Mouse (Mus musculus) myocyte (in vitro differentiated cells): ENCODE results near the gene Qprt. TPM values are rescaled to one million over a fixed set of nuclear protein-coding genes. Genes with fewer than 3 reads are reported as not detected.

Experiments used
- H3K27me3 ChIP-seq: one replicate; pipeline ENCODE4 v1.6.1; 2011; ENCODE audit not compliant: control insufficient read depth, insufficient read depth, insufficient read length
- H3K36me3 ChIP-seq: one replicate; pipeline ENCODE4 v1.6.1; 2011; ENCODE audit not compliant: control insufficient read depth, insufficient read depth
- H3K4me2 ChIP-seq: one replicate; pipeline ENCODE4 v1.6.1; 2011; ENCODE audit warnings: low read depth, control low read depth
- H3K4me3 ChIP-seq: one replicate; pipeline ENCODE4 v1.5.1; 2011; ENCODE audit warnings: mild to moderate bottlenecking, control low read depth, moderate library complexity
- H3K79me2 ChIP-seq: one replicate; pipeline ENCODE4 v1.6.1; 2011; ENCODE audit not compliant: control insufficient read depth, insufficient read depth
- H3ac ChIP-seq: one replicate; pipeline ENCODE4 v1.6.1; 2011; ENCODE audit not compliant: control insufficient read depth, insufficient read length
- CEBPB ChIP-seq: IDR thresholded peaks from 2 replicates; pipeline ENCODE4 v1.6.1; 2011; ENCODE audit warnings: mild to moderate bottlenecking, moderate library complexity; ENCODE audit not compliant: poor library complexity, insufficient read depth, severe bottlenecking
- E2F4 ChIP-seq: IDR thresholded peaks from one replicate; pipeline ENCODE4 v1.6.1; 2011; ENCODE audit warnings: mild to moderate bottlenecking, control low read depth, moderate library complexity; ENCODE audit not compliant: insufficient read depth
- MAX ChIP-seq: IDR thresholded peaks from one replicate; pipeline ENCODE4 v1.6.1; 2011; ENCODE audit warnings: low read depth, mild to moderate bottlenecking, control low read depth
- MYOD1 ChIP-seq, 3 experiments: IDR thresholded peaks; one replicate each; pipeline ENCODE4 v1.6.1; 2011; ENCODE audit warnings: control low read depth in 2 of 3, low read depth in 2 of 3, mild to moderate bottlenecking in 2 of 3, moderate library complexity in 1 of 3; ENCODE audit not compliant: insufficient read length in 2 of 3, control insufficient read depth in 1 of 3
- MYOG ChIP-seq, 3 experiments: IDR thresholded peaks; one replicate each; pipeline ENCODE4 v1.6.1; 2011; ENCODE audit warnings: control low read depth in 2 of 3, low read depth in 2 of 3, mild to moderate bottlenecking in 2 of 3; ENCODE audit not compliant: insufficient read length in 2 of 3, control insufficient read depth in 1 of 3, insufficient read depth in 1 of 3
- POLR2A ChIP-seq: IDR thresholded peaks from one replicate; pipeline ENCODE4 v1.6.1; 2011; ENCODE audit warnings: low read depth, mild to moderate bottlenecking, control low read depth, moderate library complexity; ENCODE audit not compliant: insufficient read length
- POLR2AphosphoS2 ChIP-seq: IDR thresholded peaks from one replicate; pipeline ENCODE4 v1.6.1; 2011; ENCODE audit warnings: low read depth, control low read depth; ENCODE audit not compliant: insufficient read length
- REST ChIP-seq: IDR thresholded peaks from one replicate; pipeline ENCODE4 v1.6.1; 2011; ENCODE audit warnings: mild to moderate bottlenecking, control low read depth, moderate library complexity; ENCODE audit not compliant: insufficient read depth, insufficient read length
- SRF ChIP-seq: IDR thresholded peaks from one replicate; pipeline ENCODE4 v1.6.1; 2011; ENCODE audit warnings: low read depth; ENCODE audit not compliant: control insufficient read depth, insufficient read length
- TCF12 ChIP-seq: IDR thresholded peaks from one replicate; pipeline ENCODE4 v1.6.1; 2011; ENCODE audit warnings: mild to moderate bottlenecking, control low read depth; ENCODE audit not compliant: poor library complexity, insufficient read depth, severe bottlenecking
- TCF3 ChIP-seq: IDR thresholded peaks from one replicate; pipeline ENCODE4 v1.6.1; 2011; ENCODE audit warnings: low read depth, control low read depth; ENCODE audit not compliant: insufficient read length
- USF1 ChIP-seq: IDR thresholded peaks from one replicate; pipeline ENCODE4 v1.6.1; 2011; ENCODE audit warnings: low read depth, mild to moderate bottlenecking, control low read depth, moderate library complexity
- polyA plus RNA-seq: library from polyadenylated mRNA; unstranded; fragments of >200 nt; fragmentation: generic; extraction: Trizol; gene quantifications from one replicate; pipeline ENCODE4 v1.2.1, GENCODE M21; 2012; ENCODE audit warnings: missing spikeins

The Qprt gene
- polyA plus RNA-seq, 1 experiment: 0.04 TPM

DNA sequence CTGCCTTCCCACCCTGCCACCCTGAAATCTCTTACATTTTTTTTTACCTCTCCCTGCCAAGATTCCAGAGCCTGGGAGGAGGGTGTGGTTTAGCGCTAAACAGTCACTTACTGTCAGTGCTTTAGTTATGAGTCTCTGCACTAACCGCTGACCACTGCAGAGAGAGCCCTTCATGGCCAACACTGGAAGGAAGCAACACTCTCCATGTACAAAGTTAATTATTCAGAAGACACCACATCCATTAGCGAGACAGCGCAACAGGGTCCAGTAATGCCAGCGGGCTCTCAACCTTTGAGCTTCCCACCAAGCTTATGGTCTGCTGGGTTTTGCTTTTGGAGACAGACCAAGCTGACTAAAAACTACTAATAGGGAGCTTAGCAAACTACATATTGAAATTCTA is 45.8 kb downstream of the Qprt start:
- H3K4me2 ChIP-seq: no peak overlapping the region
- H3ac ChIP-seq: no peak overlapping the region
- no peaks in the 10 kb centered on the region for H3K79me2 ChIP-seq
- no peaks in the 10 kb centered on the region for H3K36me3 ChIP-seq
- TF ChIP-seq SRF: no peak
- TF ChIP-seq MYOD1 (IDR thresholded peaks at IDR 0.05; ENCODE audit: control insufficient read depth in 1 of 3, insufficient read length in 2 of 3, low read depth in 2 of 3): no peak
- TF ChIP-seq REST: no peak
- TF ChIP-seq TCF12: no peak
- no peak for TF ChIP-seq E2F4
- TF ChIP-seq MAX: no peak
- no peak overlapping the region for H3K4me3 ChIP-seq
- no peaks in the 10 kb centered on the region for H3K27me3 ChIP-seq

DNA sequence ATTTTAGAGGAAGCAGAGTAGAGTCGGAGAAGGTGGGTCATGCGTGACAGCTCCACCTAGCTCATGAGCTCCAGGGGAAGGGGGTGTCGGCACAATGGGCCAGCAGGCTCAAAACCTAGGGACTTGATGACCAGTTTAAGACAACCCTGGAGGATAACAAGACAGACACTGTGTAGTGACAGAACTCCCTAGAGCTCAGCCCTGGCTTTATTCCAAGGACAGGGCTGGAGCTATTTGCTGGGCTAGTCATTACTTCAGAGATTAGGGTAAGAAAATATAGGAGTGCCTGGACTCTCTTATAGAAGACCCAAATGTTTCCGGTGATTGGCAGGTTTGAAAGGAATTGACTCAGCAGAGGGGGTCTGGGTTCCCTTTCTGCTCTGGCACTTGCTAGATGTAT is 48.8 kb downstream of the Qprt start:
- TF ChIP-seq MYOG (IDR thresholded peaks at IDR 0.05; ENCODE audit: control insufficient read depth in 1 of 3, insufficient read depth in 1 of 3, insufficient read length in 2 of 3, low read depth in 2 of 3) (no peak), TCF3 (no peak), MYOD1 (IDR thresholded peaks at IDR 0.05; ENCODE audit: control insufficient read depth in 1 of 3, insufficient read length in 2 of 3, low read depth in 2 of 3) (no peak), REST (no peak)
- H3K36me3 ChIP-seq: no peaks in the 10 kb centered on the region
- H3K4me2 ChIP-seq: no peak overlapping the region
- no peak overlapping the region for H3ac ChIP-seq
- H3K4me3 ChIP-seq: no peak overlapping the region
- H3K27me3 ChIP-seq: no peaks in the 10 kb centered on the region
- no peaks in the 10 kb centered on the region for H3K79me2 ChIP-seq

DNA sequence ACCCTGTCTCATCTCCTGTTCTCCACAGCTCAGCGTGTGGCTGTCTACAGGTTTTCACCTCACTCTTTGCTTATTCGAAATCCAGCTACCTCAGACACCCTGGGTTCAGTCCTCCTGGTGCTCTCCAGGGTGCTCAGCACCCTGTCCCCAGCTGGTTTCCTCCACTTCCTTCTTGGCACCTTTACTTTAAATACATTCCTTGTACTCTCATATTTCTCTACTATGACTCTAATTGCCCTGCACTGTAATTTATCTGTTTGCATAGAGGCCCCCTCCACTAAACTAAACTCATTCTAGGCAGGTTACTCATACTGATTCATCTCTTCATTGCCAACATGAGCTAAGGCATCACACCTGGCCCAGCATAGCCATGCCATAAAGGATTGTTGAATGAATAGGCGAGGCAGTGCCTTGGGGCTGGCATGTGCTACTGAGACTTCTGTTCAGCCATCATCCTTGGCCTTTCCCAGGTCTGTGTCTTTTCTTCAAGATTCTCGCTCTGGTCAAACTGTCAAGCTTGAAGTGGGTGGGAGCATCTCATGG is 51.1 kb downstream of the Qprt start:
- H3K4me3 ChIP-seq: no peak overlapping the region
- H3K4me2 ChIP-seq: no peak overlapping the region
- no peak overlapping the region for H3ac ChIP-seq
- no peaks in the 10 kb centered on the region for H3K36me3 ChIP-seq
- no peaks in the 10 kb centered on the region for H3K27me3 ChIP-seq
- TF ChIP-seq REST (no peak), TCF3 (no peak), MYOG (IDR thresholded peaks at IDR 0.05; ENCODE audit: control insufficient read depth in 1 of 3, insufficient read depth in 1 of 3, insufficient read length in 2 of 3, low read depth in 2 of 3) (no peak), CEBPB (no peak), SRF (no peak), POLR2A (no peak), TCF12 (no peak), MAX (no peak), MYOD1 (IDR thresholded peaks at IDR 0.05; ENCODE audit: control insufficient read depth in 1 of 3, insufficient read length in 2 of 3, low read depth in 2 of 3) (no peak), E2F4 (no peak), POLR2AphosphoS2 (no peak), USF1 (no peak)
- no peaks in the 10 kb centered on the region for H3K79me2 ChIP-seq

DNA sequence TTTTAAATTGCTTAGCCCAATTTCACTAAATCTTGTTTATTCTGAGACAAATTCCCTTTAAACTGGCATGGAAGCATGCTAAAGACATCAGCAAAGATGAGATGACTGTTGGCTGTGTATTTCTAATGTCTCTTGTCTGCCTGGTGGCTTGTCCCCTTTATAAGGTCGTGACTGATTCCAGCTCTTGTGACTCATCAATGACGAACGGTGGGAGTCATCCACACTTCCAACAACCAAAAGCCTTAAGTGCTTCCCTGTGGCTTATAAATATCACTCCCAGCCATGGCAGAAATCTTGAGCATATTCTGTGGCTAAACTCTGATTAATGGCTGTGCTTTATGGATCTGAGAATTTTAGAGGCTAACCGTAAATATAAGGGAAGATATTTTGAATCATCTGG is 55.7 kb downstream of the Qprt start:
- TF ChIP-seq USF1 (no peak), TCF3 (no peak), SRF (no peak), POLR2AphosphoS2 (no peak), TCF12 (no peak), MYOG (IDR thresholded peaks at IDR 0.05; ENCODE audit: control insufficient read depth in 1 of 3, insufficient read depth in 1 of 3, insufficient read length in 2 of 3, low read depth in 2 of 3) (no peak), MAX (no peak), POLR2A (no peak), REST (no peak), E2F4 (no peak), CEBPB (no peak), MYOD1 (IDR thresholded peaks at IDR 0.05; ENCODE audit: control insufficient read depth in 1 of 3, insufficient read length in 2 of 3, low read depth in 2 of 3) (no peak)
- H3K36me3 ChIP-seq: no peaks in the 10 kb centered on the region
- H3K79me2 ChIP-seq: no peaks in the 10 kb centered on the region
- no peaks in the 10 kb centered on the region for H3K27me3 ChIP-seq
- H3ac ChIP-seq: no peak overlapping the region
- H3K4me3 ChIP-seq: no peak overlapping the region
- H3K4me2 ChIP-seq: peak overlapping the region; percentile 74

DNA sequence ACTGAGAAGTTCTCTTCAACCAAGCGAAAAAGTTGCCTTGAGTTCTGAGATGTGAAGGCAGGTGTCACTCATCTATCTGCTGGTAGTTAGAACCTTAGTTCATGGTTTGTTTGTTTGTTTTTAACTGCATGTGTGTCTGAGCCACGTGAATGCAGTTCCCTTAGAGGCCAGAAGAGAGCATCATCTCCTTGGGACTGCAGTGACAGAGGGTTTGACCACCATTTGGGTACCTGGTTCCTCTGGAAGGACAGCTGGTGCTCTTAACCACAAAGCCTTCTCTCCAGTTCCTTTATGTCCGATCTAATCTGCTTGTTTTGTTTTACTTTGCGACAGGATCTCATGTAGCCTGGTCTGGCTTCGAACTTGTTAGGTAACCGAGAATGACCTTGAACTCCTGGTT is 56.5 kb downstream of the Qprt start:
- TF ChIP-seq USF1 (no peak), TCF12 (no peak), TCF3 (no peak), CEBPB (no peak), POLR2A (no peak), MYOD1 (IDR thresholded peaks at IDR 0.05; ENCODE audit: control insufficient read depth in 1 of 3, insufficient read length in 2 of 3, low read depth in 2 of 3) (no peak), E2F4 (no peak), MYOG (IDR thresholded peaks at IDR 0.05; ENCODE audit: control insufficient read depth in 1 of 3, insufficient read depth in 1 of 3, insufficient read length in 2 of 3, low read depth in 2 of 3) (no peak), SRF (no peak), REST (no peak), POLR2AphosphoS2 (no peak), MAX (no peak)
- Histone ChIP-seq H3ac (no peak overlapping the region), H3K79me2 (no peaks in the 10 kb centered on the region), H3K4me3 (no peak overlapping the region), H3K4me2 (no peak overlapping the region), H3K36me3 (no peaks in the 10 kb centered on the region), H3K27me3 (no peaks in the 10 kb centered on the region)

Other genes with a start within 250 kb of the Qprt start
- gene Taok2, start 237.5 kb downstream of the Qprt start, polyA plus RNA-seq: 26.6 TPM
- 34.1 TPM for gene Tmem219, start 199.3 kb downstream of the Qprt start, polyA plus RNA-seq
- gene Kctd13, start 193.3 kb downstream of the Qprt start, polyA plus RNA-seq: 14.6 TPM
- gene Asphd1, start 172.6 kb downstream of the Qprt start, polyA plus RNA-seq: 0.11 TPM
- 0.10 TPM for gene Sez6l2, start 171.7 kb downstream of the Qprt start, polyA plus RNA-seq
- gene Cdipt, start 146.3 kb downstream of the Qprt start, polyA plus RNA-seq: 173 TPM
- 0.18 TPM for gene Cdiptos, start 146.1 kb downstream of the Qprt start, polyA plus RNA-seq
- gene Mvp, start 107.6 kb downstream of the Qprt start, polyA plus RNA-seq: 111 TPM
- gene Pagr1b, start 105.7 kb downstream of the Qprt start, polyA plus RNA-seq: 0.95 TPM
- 8.1 TPM for gene Pagr1a, start 104.9 kb downstream of the Qprt start, polyA plus RNA-seq
- gene Gm42742, start 101.1 kb downstream of the Qprt start, polyA plus RNA-seq: 37.7 TPM
- not detected for gene Prrt2, start 101.0 kb downstream of the Qprt start, polyA plus RNA-seq
- gene Maz, start 95.2 kb downstream of the Qprt start, polyA plus RNA-seq: 115 TPM
- 29.9 TPM for gene Kif22, start 79.8 kb downstream of the Qprt start, polyA plus RNA-seq
- not detected for gene Zg16, start 34.9 kb downstream of the Qprt start, polyA plus RNA-seq
- 45.0 TPM for gene AI467606, start 30.9 kb downstream of the Qprt start, polyA plus RNA-seq
- gene Spn, start 15.6 kb upstream of the Qprt start, polyA plus RNA-seq: 21.7 TPM
- gene Cd2bp2, start 73.8 kb upstream of the Qprt start, polyA plus RNA-seq: 58.3 TPM
- 62.8 TPM for gene Tbc1d10b, start 86.2 kb upstream of the Qprt start, polyA plus RNA-seq
- gene Mylpf, start 86.7 kb upstream of the Qprt start, polyA plus RNA-seq: 10,881 TPM
- 11.4 TPM for gene Zfp553, start 110.8 kb upstream of the Qprt start, polyA plus RNA-seq
- 2.2 TPM for gene Sept1, start 110.9 kb upstream of the Qprt start, polyA plus RNA-seq
- gene Zfp771, start 122.0 kb upstream of the Qprt start, polyA plus RNA-seq: 34.9 TPM
- gene Dctpp1, start 138.5 kb upstream of the Qprt start, polyA plus RNA-seq: 76.9 TPM
- gene Sephs2, start 151.8 kb upstream of the Qprt start, polyA plus RNA-seq: 17.2 TPM
- 0.16 TPM for gene Itgal, start 174.0 kb upstream of the Qprt start, polyA plus RNA-seq
- gene Zfp768, start 223.4 kb upstream of the Qprt start, polyA plus RNA-seq: 17.3 TPM